Mouse (Mus musculus) cerebellum, postnatal 25 days (tissue): ENCODE data around the gene Angptl2.

ENCODE experiments used
- DNase-seq, 2 experiments: peaks; one replicate each; pipeline ENCODE4 v3.0.0; 2021; ENCODE audit warnings: mixed read lengths in 2 of 2

Angptl2 gene

GRCm38 (mm10) chr2:33272665-33273439 is 57.0 kb downstream of the Angptl2 start:
- peak in 1 of 2 experiments; percentile 5 for DNase-seq

- DNase-seq, result peak; percentile 43 to 55
Measured at GRCm38 (mm10) chr2:33274719-33275490, 59.0 kb downstream of the Angptl2 start.

- no peak for DNase-seq
Measured at GRCm38 (mm10) chr2:33279758-33280157, 63.9 kb downstream of the Angptl2 start.

- DNase-seq, result no peak
Measured at GRCm38 (mm10) chr2:33280525-33280924, 64.7 kb downstream of the Angptl2 start.

GRCm38 (mm10) chr2:33281807-33282206 is 65.9 kb downstream of the Angptl2 start:
- no peak for DNase-seq

GRCm38 (mm10) chr2:33282877-33283276 is 67.0 kb downstream of the Angptl2 start:
- DNase-seq, result peak; percentile 83 to 88

- DNase-seq, result no peak
Measured at GRCm38 (mm10) chr2:33283674-33284073, 67.8 kb downstream of the Angptl2 start.

GRCm38 (mm10) chr2:33288837-33289236 is 73.0 kb downstream of the Angptl2 start:
- peak; percentile 66 to 69 for DNase-seq

GRCm38 (mm10) chr2:33290491-33290890 is 74.6 kb downstream of the Angptl2 start:
- DNase-seq, result no peak

- DNase-seq, result no peak
Measured at GRCm38 (mm10) chr2:33292057-33292456, 76.2 kb downstream of the Angptl2 start.

- no peak for DNase-seq
Measured at GRCm38 (mm10) chr2:33295115-33295514, 79.2 kb downstream of the Angptl2 start.
